Mouse (Mus musculus): ENCODE data around the gene Zfpl1. TPM values are rescaled to one million over a fixed set of nuclear protein-coding genes. Genes with fewer than 3 reads are reported as not detected.
"Not testable (repeated sequence)": the region's sequence is repeated elsewhere in the genome, so short reads cannot be mapped to it uniquely, and the experiment has no call there.

Zfpl1 gene
- polyA plus RNA-seq, 1 experiment from 2014 or later, result 80.8 TPM

DNA sequence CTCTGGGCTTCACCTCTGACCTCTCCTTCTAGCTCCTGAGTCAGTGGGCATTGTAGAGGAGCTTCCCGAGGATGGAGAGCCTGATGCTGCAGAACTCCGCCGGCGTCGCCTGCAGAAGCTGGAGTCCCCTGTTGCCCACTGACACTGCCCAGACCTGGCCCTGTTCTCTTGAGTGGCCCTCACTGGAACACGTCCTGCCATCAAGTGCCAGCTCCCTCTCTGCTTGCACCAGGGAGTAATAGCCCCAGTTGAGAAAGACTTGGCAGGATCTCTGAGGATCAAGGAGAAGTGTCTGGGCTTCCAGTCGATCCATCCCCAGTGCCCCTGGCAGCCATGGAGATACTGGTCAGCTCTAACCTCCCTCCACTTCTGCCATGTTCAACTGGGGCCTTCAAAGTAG, 32.2 kb downstream of the Zfpl1 start:
- Histone ChIP-seq H3K4me2 (replicated peaks) (no peak overlapping the region), H3K27me3 (no peaks in the 10 kb centered on the region), H3K9me3 (no peaks in the 10 kb centered on the region), H3K4me3 (no peak overlapping the region), H3K9ac (no peak overlapping the region), H3K27ac (no peak overlapping the region), H3K36me3 (peaks cover 78% of the 10 kb centered on the region), H3K4me1 (peaks cover 20% of the 10 kb centered on the region)
- ATAC-seq (ENCODE audit: insufficient number of reproducible peaks, insufficient read depth, low FRiP score, low TSS enrichment), result no peak
- 89% methylated on average over 7 of the region's 7 CpGs for WGBS

DNA sequence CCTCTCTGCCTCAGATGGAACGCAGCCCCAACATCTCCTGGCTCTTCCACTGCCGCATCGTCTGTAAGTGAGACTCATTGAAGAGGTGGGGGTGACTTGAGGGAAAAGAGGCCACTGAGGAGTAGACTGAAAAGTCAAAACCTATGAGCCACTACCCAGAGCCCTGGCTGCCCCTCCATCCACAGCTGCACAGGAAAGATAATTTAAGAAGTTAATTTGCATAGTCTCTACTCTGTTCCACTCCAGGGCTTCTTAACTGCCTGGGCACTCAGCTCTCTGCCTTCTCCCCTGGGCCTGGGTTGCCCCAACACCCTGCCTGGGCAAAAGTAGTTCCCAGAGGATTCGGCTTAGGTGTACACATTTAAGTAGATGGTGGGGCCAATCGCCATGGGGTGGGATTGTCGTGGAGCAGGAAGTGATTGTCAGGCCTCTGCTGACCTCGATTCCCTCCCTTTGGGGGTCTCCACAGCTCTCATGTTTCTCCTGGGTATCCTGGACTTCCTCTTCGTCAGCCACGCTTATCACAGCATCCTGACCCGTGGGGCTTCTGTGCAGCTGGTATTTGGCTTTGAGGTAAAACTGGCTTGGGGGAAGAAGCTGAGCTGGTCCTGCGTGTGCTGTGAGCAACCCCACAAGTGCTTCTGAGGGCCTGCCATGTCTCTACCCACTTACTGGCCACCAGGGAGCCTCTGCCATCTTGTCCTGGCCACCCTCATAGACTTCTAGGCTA, 35.9 kb downstream of the Zfpl1 start:
- H3K36me3 ChIP-seq, result peaks cover 56% of the 10 kb centered on the region
- H3K27ac ChIP-seq, result no peak overlapping the region
- no peak overlapping the region for H3K4me3 ChIP-seq
- H3K4me2 ChIP-seq (replicated peaks), result no peak overlapping the region
- H3K9me3 ChIP-seq, result no peaks in the 10 kb centered on the region
- 89% methylated on average over 11 of the region's 11 CpGs for WGBS
- H3K9ac ChIP-seq, result 0 out of 2 replicates have a peak overlapping the region, but pooled peaks have one; percentile 90
- no peaks in the 10 kb centered on the region for H3K27me3 ChIP-seq
- H3K4me1 ChIP-seq, result peaks cover 17% of the 10 kb centered on the region
- no peak for ATAC-seq (ENCODE audit: insufficient number of reproducible peaks, insufficient read depth, low FRiP score, low TSS enrichment)

DNA sequence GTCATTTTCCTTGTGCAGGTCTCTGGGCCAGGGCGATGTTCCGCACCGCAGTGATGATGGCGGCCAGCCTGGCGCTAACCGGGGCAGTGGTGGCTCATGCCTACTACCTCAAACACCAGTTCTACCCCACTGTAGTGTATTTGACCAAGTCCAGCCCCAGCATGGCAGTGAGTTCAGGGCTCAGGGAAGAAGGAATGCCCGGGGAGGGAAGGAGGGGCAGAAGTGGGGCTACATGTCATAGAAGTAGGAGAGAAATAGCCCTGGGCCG, 36.9 kb downstream of the Zfpl1 start:
- H3K9ac ChIP-seq, result peak overlapping the region; percentile 90
- peaks cover 46% of the 10 kb centered on the region for H3K36me3 ChIP-seq
- H3K4me3 ChIP-seq, result peak overlapping the region; percentile 80
- H3K27ac ChIP-seq, result no peak overlapping the region
- peak overlapping the region; percentile 98 for H3K4me2 ChIP-seq (replicated peaks)
- ATAC-seq (ENCODE audit: insufficient number of reproducible peaks, insufficient read depth, low FRiP score, low TSS enrichment), result no peak
- H3K4me1 ChIP-seq, result peaks cover 17% of the 10 kb centered on the region
- 85% methylated on average over 8 of the region's 8 CpGs for WGBS
- no peaks in the 10 kb centered on the region for H3K9me3 ChIP-seq
- no peaks in the 10 kb centered on the region for H3K27me3 ChIP-seq

DNA sequence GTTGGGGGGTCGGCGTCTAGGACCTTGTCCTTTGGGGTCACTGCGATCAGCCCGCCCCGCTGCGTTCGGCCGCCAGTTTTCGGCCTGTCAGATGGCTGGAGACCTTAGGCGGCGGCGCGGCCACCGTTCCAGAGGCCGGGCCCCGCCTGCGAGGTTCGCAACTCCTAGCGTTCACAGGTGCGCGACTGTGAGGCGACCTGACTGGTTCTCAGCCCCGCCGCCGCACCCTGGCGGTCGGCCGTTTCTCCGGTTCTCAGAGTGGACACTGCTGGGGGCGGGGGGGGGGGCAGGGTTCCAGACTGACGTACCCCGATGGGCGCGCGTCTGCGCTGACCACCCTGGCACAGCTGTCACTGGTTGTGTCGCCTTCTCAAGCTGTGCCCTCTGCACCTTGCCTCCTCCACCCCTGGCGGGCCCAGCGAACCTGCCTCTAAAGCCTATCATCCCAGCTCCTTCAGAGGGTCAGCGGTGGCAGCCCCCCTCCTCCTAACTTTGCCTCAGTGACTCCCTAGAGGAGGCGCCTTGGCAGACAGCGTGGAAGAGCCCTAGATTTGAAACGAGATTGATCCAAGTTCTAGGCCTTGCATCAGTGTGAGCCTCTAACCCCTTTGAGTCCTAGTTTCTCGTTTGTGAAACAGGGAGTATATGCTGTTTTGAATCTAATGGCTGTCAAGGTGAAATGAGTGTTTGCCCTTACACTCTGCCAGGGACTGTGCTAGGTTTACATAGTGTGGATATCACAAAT, 37.4 kb downstream of the Zfpl1 start:
- Histone ChIP-seq H3K4me3 (peak overlapping the region; percentile 80), H3K9ac (peak overlapping the region; percentile 90), H3K36me3 (peaks cover 41% of the 10 kb centered on the region), H3K27me3 (no peaks in the 10 kb centered on the region), H3K9me3 (no peaks in the 10 kb centered on the region), H3K4me1 (peaks cover 17% of the 10 kb centered on the region), H3K27ac (peak overlapping the region; percentile 99), H3K4me2 (replicated peaks) (peak overlapping the region; percentile 98)
- 0 out of 2 replicates have a peak, but pooled peaks have one; percentile 1 for ATAC-seq (ENCODE audit: insufficient number of reproducible peaks, insufficient read depth, low FRiP score, low TSS enrichment)
- 2% methylated on average over 44 of the region's 44 CpGs for WGBS

DNA sequence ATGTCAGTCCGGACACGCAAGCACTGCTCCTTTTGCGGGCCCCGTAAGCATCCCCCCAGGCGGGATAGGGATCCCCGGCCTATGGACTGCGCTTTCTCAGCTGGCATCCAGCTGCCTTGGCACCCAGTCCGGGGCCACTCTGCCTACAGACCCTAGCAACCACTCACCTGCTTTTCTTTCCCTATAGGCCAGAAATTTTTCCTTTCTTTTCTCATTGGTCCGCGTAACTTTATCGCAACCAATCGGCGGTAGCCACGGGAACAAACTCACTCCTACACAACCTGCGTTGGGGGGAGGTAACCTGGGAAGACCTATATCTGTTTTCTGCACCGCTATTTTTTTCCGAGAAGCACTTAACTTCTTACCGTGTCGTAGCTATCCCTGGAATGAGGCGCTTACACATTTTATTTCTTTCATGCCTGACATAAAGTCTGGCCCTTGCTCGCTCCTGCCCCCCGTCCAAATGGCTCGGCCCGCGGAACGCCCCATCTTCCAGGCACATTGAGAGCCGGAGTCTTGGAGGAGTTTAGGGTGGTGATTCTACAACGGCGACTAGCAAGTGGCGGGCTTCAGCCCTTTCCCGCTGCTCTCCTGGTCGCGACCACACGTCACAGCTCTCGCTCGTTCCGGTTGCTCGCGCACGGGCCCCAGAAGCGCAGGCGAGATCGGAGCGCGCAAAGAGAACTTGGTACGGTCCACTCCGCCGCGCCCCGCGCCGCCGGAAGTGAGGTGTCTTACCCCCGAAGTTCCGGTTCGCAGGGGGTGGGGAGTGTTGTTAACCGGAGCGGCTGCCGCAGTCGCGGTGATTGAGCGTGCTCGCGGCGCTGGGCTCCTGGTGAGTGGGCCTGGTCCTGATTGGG, 38.2 kb downstream of the Zfpl1 start, which contains the start of gene Syvn1:
TSS of gene Syvn1 (plus strand) at position 283 of the 860 bp plus-strand sequence.
- H3K4me2 ChIP-seq (replicated peaks), result peak within 1 kb of the TSS; percentile 98
- H3K27ac ChIP-seq, result peak within 1 kb of the TSS; percentile 99
- under 1% methylated on average over 65 of the region's 65 CpGs for WGBS
- H3K4me1 ChIP-seq, result peaks cover 17% of the 10 kb centered on the region
- H3K9me3 ChIP-seq, result no peaks in the 10 kb centered on the region
- peak within 1 kb of the TSS; percentile 90 for H3K9ac ChIP-seq
- ATAC-seq (ENCODE audit: insufficient number of reproducible peaks, insufficient read depth, low FRiP score, low TSS enrichment), result peak; percentile 89
- H3K4me3 ChIP-seq, result peak within 1 kb of the TSS; percentile 80
- H3K36me3 ChIP-seq, result peaks cover 33% of the 10 kb centered on the region
- H3K27me3 ChIP-seq, result no peaks in the 10 kb centered on the region

DNA sequence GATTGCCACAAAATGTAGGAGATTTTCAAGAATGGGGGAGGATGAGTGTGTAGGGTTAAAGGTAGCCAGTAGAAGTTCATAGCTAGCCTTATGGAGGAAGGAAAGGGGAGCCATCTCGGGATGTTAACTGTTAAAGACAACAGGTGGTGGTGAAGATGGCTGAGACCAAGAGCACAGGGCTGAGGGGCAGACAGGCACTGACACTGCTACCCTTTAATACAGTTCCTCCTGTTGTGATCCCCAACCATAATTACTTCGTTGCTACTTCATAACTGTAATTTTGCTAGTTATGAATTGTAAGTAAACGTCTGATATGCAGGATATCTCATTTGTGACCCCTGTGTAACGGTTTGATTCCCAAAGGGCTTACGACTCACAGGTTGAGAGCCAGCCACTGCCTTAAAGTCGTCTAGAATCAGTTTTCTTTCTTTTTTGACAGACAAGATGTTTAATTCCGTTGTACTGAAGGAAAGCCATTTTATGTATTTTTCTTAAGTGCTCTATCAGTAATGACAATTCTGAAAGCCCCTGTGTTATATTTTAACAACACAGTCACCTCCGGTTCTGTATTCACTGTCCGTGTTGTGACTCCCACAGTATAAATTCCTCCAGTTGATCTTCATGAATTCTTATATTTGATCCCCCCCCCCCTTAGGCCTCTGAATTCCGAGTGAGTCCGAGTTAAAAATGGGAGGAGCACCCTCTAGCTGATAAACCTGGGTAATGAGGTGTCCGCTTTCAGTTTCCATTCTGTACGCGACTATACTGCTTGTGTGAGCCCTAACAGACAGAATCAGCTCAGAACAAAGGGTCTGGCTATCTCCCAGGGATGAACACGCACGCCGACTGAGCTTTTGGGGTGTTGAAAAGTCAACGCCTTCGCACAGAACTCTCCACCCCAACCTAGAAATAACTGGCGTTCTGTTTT, 39.1 kb downstream of the Zfpl1 start:
- H3K9me3 ChIP-seq, result no peaks in the 10 kb centered on the region
- WGBS, result 22% methylated on average over 20 of the region's 20 CpGs
- peak overlapping the region; percentile 80 for H3K4me3 ChIP-seq
- H3K36me3 ChIP-seq, result peaks cover 24% of the 10 kb centered on the region
- ATAC-seq (ENCODE audit: insufficient number of reproducible peaks, insufficient read depth, low FRiP score, low TSS enrichment), result peak; percentile 31; the same call in 1 of the 2 replicates
- H3K9ac ChIP-seq, result peak overlapping the region; percentile 90
- H3K27ac ChIP-seq, result peak overlapping the region; percentile 99
- H3K4me1 ChIP-seq, result peaks cover 17% of the 10 kb centered on the region
- H3K27me3 ChIP-seq, result no peaks in the 10 kb centered on the region
- peak overlapping the region; percentile 98 for H3K4me2 ChIP-seq (replicated peaks)

DNA sequence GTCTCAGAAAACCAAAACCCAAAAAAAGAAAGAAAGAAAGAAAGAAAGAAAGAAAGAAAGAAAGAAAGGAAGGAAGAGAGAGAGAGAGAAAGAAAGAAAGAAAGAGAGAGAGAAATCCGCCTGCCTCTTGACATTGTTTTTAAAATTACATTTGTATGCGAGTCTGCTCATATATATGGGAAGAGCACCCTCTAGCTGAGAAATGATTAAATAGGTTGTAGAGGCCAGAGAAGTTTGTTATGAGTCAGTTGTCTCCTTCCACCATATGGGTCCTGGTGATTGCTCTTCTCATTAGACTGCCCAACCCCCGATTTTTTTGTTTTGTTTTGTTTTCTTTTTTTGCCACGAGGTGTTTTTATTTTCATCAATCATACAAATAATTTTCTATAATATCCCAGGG, 40.7 kb downstream of the Zfpl1 start:
- H3K27me3 ChIP-seq; H3K4me2 ChIP-seq (replicated peaks); ATAC-seq (ENCODE audit: insufficient number of reproducible peaks, insufficient read depth, low FRiP score, low TSS enrichment); H3K9me3 ChIP-seq; H3K4me3 ChIP-seq; H3K27ac ChIP-seq; H3K36me3 ChIP-seq; H3K9ac ChIP-seq: not testable (repeated sequence)
- peaks cover 17% of the 10 kb centered on the region for H3K4me1 ChIP-seq
- WGBS, result 63% methylated on average over 4 of the region's 4 CpGs

DNA sequence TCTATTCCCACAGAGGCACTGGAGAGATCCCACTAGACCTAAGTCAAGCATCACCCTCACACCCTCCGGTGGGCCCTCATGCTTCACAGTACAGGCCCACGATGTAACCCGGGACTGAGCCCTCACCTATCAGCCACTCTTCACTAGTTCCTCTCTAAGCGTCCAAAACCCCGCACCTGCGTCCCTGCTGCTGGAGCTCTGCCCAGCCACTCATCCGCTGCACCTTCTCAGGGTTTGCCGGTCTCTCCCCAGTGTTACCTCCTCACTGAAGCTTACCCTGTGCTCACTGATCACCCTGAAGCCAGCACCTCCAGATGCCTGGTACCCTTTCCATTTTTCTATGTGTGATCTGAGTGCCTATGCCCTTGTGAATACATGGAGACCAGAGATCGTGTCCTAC, 42.5 kb downstream of the Zfpl1 start:
- Histone ChIP-seq H3K4me1 (0 out of 2 replicates have a peak, but pooled peaks cover 4% of the 10 kb centered on the region), H3K27ac (no peak overlapping the region), H3K36me3 (no peaks in the 10 kb centered on the region), H3K9ac (no peak overlapping the region), H3K9me3 (no peaks in the 10 kb centered on the region), H3K27me3 (no peaks in the 10 kb centered on the region), H3K4me3 (no peak overlapping the region), H3K4me2 (replicated peaks) (no peak overlapping the region)
- no peak for ATAC-seq (ENCODE audit: insufficient number of reproducible peaks, insufficient read depth, low FRiP score, low TSS enrichment)
- 83% methylated on average over 9 of the region's 9 CpGs for WGBS

DNA sequence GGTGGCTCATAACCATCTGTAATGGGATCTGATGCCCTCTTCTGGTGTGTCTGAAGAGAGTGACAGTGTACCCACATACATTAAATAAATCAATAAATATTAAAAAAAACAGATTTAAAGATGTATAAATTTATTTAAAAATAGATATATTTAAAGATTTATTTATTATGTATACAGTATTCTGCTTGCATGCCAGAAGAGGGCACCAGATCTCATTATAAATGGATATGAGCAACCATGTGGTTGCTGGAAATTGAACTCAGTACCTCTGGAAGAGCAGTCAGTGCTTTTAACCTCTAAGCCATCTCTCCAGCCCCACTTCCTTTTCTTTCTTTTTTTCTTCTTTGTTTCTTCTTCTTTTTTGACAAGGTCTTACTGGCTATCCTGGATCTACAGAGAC, 44.8 kb downstream of the Zfpl1 start:
- no peak for ATAC-seq (ENCODE audit: insufficient number of reproducible peaks, insufficient read depth, low FRiP score, low TSS enrichment)
- no peak overlapping the region for H3K4me3 ChIP-seq
- H3K4me1 ChIP-seq, result no peaks in the 10 kb centered on the region; the same call in 1 of the 2 replicates
- H3K9ac ChIP-seq, result no peak overlapping the region
- no peaks in the 10 kb centered on the region for H3K36me3 ChIP-seq
- H3K27me3 ChIP-seq, result no peaks in the 10 kb centered on the region
- H3K4me2 ChIP-seq (replicated peaks), result no peak overlapping the region
- H3K9me3 ChIP-seq, result no peaks in the 10 kb centered on the region
- no peak overlapping the region for H3K27ac ChIP-seq

DNA sequence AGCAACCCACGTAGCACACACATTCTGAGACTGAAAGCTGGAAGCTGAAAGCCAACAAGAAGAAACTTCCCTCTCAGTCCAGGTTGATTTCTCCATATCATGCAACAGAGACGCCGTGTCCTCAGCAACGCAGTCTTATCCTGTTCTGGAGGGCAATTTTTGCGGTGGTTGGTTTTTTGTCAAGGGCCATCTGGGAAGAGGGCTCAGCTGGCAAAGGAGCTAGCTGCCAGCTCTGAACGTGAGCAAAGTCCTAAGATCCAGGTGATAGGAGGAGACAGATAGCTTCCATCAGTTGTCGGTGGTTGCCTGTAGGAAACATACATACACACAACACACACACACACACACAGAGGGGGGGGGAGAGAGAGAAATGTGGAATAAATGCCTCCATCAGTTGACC, 46.4 kb downstream of the Zfpl1 start:
- H3K4me3 ChIP-seq, result no peak overlapping the region
- no peaks in the 10 kb centered on the region for H3K27me3 ChIP-seq
- no peaks in the 10 kb centered on the region for H3K36me3 ChIP-seq
- H3K4me1 ChIP-seq, result no peaks in the 10 kb centered on the region; the same call in 1 of the 2 replicates
- H3K9ac ChIP-seq, result no peak overlapping the region
- no peak overlapping the region for H3K4me2 ChIP-seq (replicated peaks)
- no peak overlapping the region for H3K27ac ChIP-seq
- H3K9me3 ChIP-seq, result no peaks in the 10 kb centered on the region
- WGBS, result 84% methylated on average over 7 of the region's 7 CpGs
- ATAC-seq (ENCODE audit: insufficient number of reproducible peaks, insufficient read depth, low FRiP score, low TSS enrichment), result no peak

DNA sequence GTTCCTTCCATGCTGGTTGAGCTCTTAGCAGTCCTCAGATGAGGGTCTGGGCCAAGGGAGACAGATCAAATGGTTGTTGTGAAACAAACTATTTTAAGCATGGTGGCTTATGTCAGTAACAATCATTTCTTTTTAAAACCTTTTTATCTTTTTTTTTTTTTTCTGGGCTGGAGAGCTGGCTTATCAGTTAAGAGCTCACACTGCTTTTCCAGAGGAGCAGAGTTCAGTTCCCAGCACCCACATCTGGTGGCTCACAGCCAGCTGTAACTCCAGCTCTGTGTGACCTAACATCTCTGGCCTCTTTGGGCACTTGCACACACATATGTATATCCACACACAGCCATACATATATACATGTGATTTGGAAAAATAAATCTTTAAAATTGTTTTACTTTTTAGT, 47.1 kb downstream of the Zfpl1 start:
- H3K27ac ChIP-seq, result no peak overlapping the region
- no peak overlapping the region for H3K4me3 ChIP-seq
- H3K36me3 ChIP-seq, result no peaks in the 10 kb centered on the region
- H3K9me3 ChIP-seq, result no peaks in the 10 kb centered on the region
- no peak overlapping the region for H3K9ac ChIP-seq
- no peaks in the 10 kb centered on the region; the same call in 1 of the 2 replicates for H3K4me1 ChIP-seq
- no peak overlapping the region for H3K4me2 ChIP-seq (replicated peaks)
- ATAC-seq (ENCODE audit: insufficient number of reproducible peaks, insufficient read depth, low FRiP score, low TSS enrichment), result no peak
- H3K27me3 ChIP-seq, result no peaks in the 10 kb centered on the region

Measured in embryonic facial prominence, embryonic 12.5 days (tissue).